Mouse (Mus musculus) adrenal gland, postnatal 14 days (tissue): ENCODE results near the gene Fbp1. TPM values are rescaled to one million over a fixed set of nuclear protein-coding genes. Genes with fewer than 3 reads are reported as not detected.
"Not testable (repeated sequence)": the region's sequence is repeated elsewhere in the genome, so short reads cannot be mapped to it uniquely, and the experiment has no call there.

ENCODE experiments used
- DNase-seq: peaks from one replicate; pipeline ENCODE4 v3.0.0; 2021; ENCODE audit warnings: mixed read lengths
- total RNA-seq: library from RNA; stranded (reverse); gene quantifications from 2 replicates; pipeline ENCODE4 v1.2.3, GENCODE M21; 2021

Fbp1 gene
- total RNA-seq, 1 experiment from 2014 or later, result 111 TPM

DNA sequence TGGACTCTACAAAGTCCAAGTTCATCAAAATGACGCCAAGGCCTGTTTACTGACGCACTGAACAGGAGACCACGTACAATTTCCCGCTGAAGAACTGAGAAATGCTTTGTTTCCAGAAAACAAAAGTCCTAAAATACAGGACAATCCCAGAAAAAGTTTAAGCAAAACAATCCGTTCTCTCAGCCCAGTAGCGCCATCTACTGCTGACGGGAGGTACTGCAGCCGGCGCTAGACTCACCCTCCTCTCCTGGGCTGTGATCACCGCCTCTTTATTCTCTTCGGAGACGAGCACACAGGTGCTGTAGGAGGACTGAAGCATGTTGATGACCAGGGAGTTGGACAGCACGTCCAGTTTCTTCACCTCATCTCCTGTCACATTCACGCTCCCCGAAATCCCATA lies 33.4 kb downstream of the Fbp1 start:
- peak; percentile 87 for DNase-seq

DNA sequence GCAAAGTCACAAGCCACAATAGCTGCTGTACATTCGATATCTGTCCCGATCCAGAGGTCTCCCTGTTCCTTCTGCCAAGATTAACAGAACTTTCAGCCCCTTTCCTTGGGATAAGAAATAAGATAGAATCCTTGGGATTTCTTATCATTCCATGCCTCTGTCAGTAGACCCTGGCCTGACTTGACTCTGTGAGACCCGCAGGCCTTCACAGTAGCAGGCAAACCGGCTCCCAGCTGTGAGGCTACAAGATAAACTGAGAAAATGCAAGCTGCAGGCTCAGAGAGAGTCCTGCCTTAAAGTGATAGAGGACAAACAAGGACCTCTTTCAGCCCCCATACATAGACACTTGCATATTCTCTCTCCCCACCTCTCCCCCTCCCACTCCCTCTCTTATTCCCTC lies 54.7 kb downstream of the Fbp1 start:
- DNase-seq, result no peak

GRCm38 (mm10) chr13:62832239-62832638 lies 55.8 kb downstream of the Fbp1 start:
- DNase-seq, result no peak

DNA sequence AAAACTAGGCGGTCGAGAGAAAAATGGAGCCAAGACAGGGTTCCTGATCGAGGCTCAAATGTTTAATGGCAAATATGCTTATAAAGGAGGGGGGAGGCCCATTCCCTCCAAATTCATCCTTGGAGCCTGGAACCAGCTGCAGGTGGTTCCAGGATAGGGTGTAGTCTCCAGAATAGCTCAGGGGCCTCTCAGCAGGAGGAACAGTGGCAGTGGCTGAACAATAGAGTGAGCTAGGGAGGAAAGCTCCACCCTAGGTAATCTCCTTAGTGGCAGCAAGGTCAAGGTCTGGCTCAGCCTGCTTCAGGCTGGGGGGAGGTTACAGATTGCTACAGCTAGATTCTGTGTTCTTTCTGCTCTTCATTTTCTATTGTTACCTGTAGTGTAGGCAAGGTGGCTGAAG lies 72.4 kb downstream of the Fbp1 start:
- not testable (repeated sequence) for DNase-seq

Other genes with a start within 250 kb of the Fbp1 start
- 6.9 and 8.0 TPM in 2 replicates for gene Platr25, start 127.6 kb downstream of the Fbp1 start, total RNA-seq
- 2.5 and 2.7 TPM in 2 replicates for gene Gm5141, start 102.5 kb downstream of the Fbp1 start, total RNA-seq
- gene Fbp2, start 29.9 kb downstream of the Fbp1 start, total RNA-seq, result 3.5 and 4.5 TPM in 2 replicates
- 78.4 and 78.9 TPM in 2 replicates for gene 2010111I01Rik, start 76.6 kb upstream of the Fbp1 start, total RNA-seq